Mouse (Mus musculus): ENCODE measurements around the gene Gas8. TPM values are rescaled to one million over a fixed set of nuclear protein-coding genes. Genes with fewer than 3 reads are reported as not detected.
"Not testable (repeated sequence)": the region's sequence is repeated elsewhere in the genome, so short reads cannot be mapped to it uniquely, and the experiment has no call there.

Gas8 gene
- polyA plus RNA-seq, 1 experiment from 2014 or later, result 3.3 TPM

GRCm38 (mm10) chr8:123515540-123515897, 3.1 kb upstream of the Gas8 start:
- Histone ChIP-seq H3K4me3 (replicated peaks) (peak overlapping the region; percentile 52), H3K36me3 (replicated peaks) (0 out of 2 replicates have a peak, but pooled peaks cover 2% of the 10 kb centered on the region), H3K27me3 (peaks cover 73% of the 10 kb centered on the region), H3K9ac (no peak overlapping the region), H3K4me1 (replicated peaks) (peaks cover 33% of the 10 kb centered on the region), H3K27ac (replicated peaks) (no peak overlapping the region), H3K9me3 (replicated peaks) (no peaks in the 10 kb centered on the region), H3K4me2 (peak overlapping the region; percentile 73; the same call in 1 of the 2 replicates)
- 3% methylated on average over 11 of the region's 11 CpGs for WGBS (ENCODE audit: insufficient replicate concordance)
- ATAC-seq (ENCODE audit: insufficient read depth), result no peak

DNA sequence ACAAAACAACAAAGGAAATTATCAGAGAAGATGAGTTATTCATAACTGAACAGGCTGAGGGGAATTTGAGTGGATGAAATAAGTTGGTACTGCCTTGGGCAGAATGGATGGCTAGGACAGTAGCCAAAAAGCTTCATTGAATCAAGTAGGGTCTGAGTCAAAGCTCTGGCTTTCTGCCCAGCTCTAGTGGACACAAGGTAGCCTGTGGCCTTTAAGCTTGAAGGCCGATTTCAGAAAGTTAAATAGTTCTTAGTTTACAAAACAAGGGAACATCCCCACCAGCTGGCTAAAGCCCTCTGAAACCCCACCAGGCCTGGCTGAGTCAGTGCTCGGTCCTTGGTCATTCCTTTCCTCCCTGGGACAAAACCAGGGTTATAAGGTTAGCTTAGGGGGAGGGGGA, 2.0 kb upstream of the Gas8 start:
- Histone ChIP-seq H3K9me3 (replicated peaks) (no peaks in the 10 kb centered on the region), H3K4me3 (replicated peaks) (no peak overlapping the region), H3K36me3 (replicated peaks) (0 out of 2 replicates have a peak, but pooled peaks cover 3% of the 10 kb centered on the region), H3K27me3 (peaks cover 63% of the 10 kb centered on the region), H3K27ac (replicated peaks) (no peak overlapping the region), H3K4me2 (no peak overlapping the region), H3K9ac (no peak overlapping the region), H3K4me1 (replicated peaks) (peaks cover 33% of the 10 kb centered on the region)
- no peak for ATAC-seq (ENCODE audit: insufficient read depth)
- 30% methylated on average over 2 of the region's 2 CpGs for WGBS (ENCODE audit: insufficient replicate concordance)

GRCm38 (mm10) chr8:123518172-123518571, 462 bp upstream of the Gas8 start:
- H3K4me1 ChIP-seq (replicated peaks), result peaks cover 33% of the 10 kb centered on the region
- peak overlapping the region; percentile 65; the same call in 1 of the 2 replicates for H3K4me3 ChIP-seq (replicated peaks)
- no peak overlapping the region for H3K27ac ChIP-seq (replicated peaks)
- H3K27me3 ChIP-seq, result peaks cover 47% of the 10 kb centered on the region
- ATAC-seq (ENCODE audit: insufficient read depth), result no peak
- H3K9ac ChIP-seq, result no peak overlapping the region
- peaks cover 9% of the 10 kb centered on the region; the same call in 1 of the 2 replicates for H3K36me3 ChIP-seq (replicated peaks)
- 31% methylated on average over 10 of the region's 10 CpGs for WGBS (ENCODE audit: insufficient replicate concordance)
- H3K9me3 ChIP-seq (replicated peaks), result no peaks in the 10 kb centered on the region
- H3K4me2 ChIP-seq, result peak overlapping the region; percentile 75

GRCm38 (mm10) chr8:123520048-123520447, 1.4 kb downstream of the Gas8 start:
- H3K27ac ChIP-seq (replicated peaks); ATAC-seq (ENCODE audit: insufficient read depth); H3K4me3 ChIP-seq (replicated peaks); H3K9ac ChIP-seq; H3K4me2 ChIP-seq; H3K9me3 ChIP-seq (replicated peaks): not testable (repeated sequence)
- H3K4me1 ChIP-seq (replicated peaks), result peaks cover 26% of the 10 kb centered on the region
- peaks cover 29% of the 10 kb centered on the region for H3K27me3 ChIP-seq
- WGBS (ENCODE audit: insufficient replicate concordance), result 86% methylated on average over 1 of the region's 1 CpGs
- peaks cover 25% of the 10 kb centered on the region; the same call in 1 of the 2 replicates for H3K36me3 ChIP-seq (replicated peaks)

DNA sequence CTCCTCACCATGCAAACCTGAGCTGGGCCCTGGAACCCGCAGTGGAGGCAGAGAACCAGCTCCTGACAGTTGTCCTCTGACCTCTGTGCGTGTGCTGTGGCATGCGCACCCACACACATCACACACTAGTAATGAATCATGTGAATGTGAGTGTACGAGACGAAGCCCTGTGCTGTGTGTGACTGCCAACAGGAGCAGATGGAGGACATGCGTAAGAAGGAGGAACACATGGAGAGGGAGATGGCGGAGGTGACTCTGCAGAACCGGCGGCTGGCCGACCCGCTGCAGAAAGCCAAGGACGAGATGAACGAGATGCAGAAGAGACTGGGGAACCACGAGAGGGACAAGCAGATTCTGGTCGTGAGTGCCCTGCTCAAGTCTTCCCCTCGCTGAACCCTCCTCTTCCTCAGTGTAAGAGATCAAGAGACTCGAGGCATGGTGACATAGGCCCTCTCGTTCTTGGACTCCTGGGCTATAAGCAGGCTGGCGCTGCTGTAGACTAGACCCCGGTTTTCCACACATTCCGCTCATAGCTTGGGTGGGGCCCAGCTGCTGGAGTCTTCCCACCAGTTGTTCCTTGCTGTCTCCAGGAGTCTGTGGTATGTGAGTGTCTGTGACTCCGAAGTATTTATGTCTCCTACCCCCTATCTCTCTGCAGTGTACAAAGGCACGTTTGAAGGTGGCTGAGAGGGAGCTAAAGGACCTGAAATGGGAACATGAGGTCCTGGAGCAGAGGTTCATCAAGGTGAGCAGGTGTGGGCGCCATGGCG, 9.3 kb downstream of the Gas8 start:
- H3K36me3 ChIP-seq (replicated peaks), result peaks cover 44% of the 10 kb centered on the region
- WGBS (ENCODE audit: insufficient replicate concordance), result 80% methylated on average over 25 of the region's 25 CpGs
- no peak overlapping the region for H3K9ac ChIP-seq
- H3K4me3 ChIP-seq (replicated peaks), result no peak overlapping the region
- H3K4me1 ChIP-seq (replicated peaks), result no peaks in the 10 kb centered on the region
- H3K4me2 ChIP-seq, result no peak overlapping the region
- H3K27me3 ChIP-seq, result no peaks in the 10 kb centered on the region; the same call in 1 of the 2 replicates
- no peak for ATAC-seq (ENCODE audit: insufficient read depth)
- H3K27ac ChIP-seq (replicated peaks), result no peak overlapping the region
- H3K9me3 ChIP-seq (replicated peaks), result no peaks in the 10 kb centered on the region

DNA sequence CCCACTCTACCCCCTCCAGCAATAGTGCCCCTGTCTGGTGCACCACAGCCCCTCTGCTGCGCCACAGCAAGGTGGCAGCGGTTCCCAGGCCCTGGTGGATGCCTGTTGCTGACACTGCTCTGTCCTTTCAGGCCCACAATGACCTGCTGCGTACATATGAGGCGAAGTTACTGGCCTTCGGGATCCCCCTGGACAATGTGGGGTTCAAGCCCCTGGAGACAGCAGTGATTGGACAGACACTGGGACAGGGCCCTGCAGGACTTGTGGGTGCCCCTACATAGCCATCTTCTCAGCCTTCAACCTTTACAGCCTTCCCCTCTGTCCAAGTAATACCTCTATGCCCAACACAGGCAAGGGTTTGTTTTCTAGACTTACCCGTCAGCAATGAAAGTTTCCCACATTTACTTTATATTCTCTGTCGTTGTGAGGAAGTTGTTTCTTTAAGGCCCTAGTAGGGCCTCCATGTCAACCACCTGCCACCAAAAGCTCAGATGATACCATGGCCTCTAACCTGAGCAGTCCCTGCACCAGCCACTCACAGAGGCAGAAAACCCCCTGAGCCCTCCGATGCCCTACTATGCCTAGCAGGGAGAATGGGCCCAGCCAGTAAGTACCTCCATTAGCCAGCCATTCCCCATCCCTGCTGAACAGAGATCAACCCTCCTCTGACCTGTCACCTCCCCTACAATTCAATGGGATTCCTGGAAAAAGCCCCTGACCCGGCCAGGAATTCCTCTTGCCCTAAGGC, 17.8 kb downstream of the Gas8 start:
- Histone ChIP-seq H3K27me3 (peaks cover 17% of the 10 kb centered on the region), H3K4me2 (no peak overlapping the region), H3K9me3 (replicated peaks) (no peaks in the 10 kb centered on the region), H3K27ac (replicated peaks) (no peak overlapping the region), H3K9ac (no peak overlapping the region), H3K36me3 (replicated peaks) (0 out of 2 replicates have a peak, but pooled peaks cover 8% of the 10 kb centered on the region), H3K4me1 (replicated peaks) (no peaks in the 10 kb centered on the region), H3K4me3 (replicated peaks) (no peak overlapping the region)
- ATAC-seq (ENCODE audit: insufficient read depth), result no peak
- WGBS (ENCODE audit: insufficient replicate concordance), result 73% methylated on average over 9 of the region's 9 CpGs

DNA sequence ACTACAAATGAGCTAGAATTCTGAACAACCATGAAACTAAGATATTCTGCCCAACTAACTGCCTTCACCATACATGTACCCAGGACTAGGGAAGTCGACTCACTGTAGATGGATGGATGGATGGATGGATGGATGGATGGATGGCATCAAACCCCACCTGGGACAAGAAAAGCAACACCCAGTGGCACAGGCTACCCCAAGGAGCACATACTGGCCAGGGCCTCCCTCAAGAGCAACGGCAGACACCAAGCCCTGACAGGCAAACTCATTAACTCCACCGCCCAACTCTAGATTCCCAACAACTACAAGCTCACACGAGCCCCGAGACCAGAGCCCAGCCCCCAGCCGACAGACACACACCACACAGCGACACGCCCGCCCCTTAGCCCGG, 18.4 kb downstream of the Gas8 start:
- H3K4me3 ChIP-seq (replicated peaks), result no peak overlapping the region
- no peak overlapping the region for H3K4me2 ChIP-seq
- 29% methylated on average over 10 of the region's 10 CpGs for WGBS (ENCODE audit: insufficient replicate concordance)
- 0 out of 2 replicates have a peak, but pooled peaks cover 8% of the 10 kb centered on the region for H3K36me3 ChIP-seq (replicated peaks)
- H3K27ac ChIP-seq (replicated peaks), result no peak overlapping the region
- ATAC-seq (ENCODE audit: insufficient read depth), result no peak
- H3K27me3 ChIP-seq, result peaks cover 17% of the 10 kb centered on the region
- H3K4me1 ChIP-seq (replicated peaks), result no peaks in the 10 kb centered on the region
- no peaks in the 10 kb centered on the region for H3K9me3 ChIP-seq (replicated peaks)
- no peak overlapping the region for H3K9ac ChIP-seq

- not testable (repeated sequence) for ATAC-seq (ENCODE audit: insufficient read depth); H3K4me2 ChIP-seq; H3K36me3 ChIP-seq (replicated peaks); H3K9ac ChIP-seq; H3K27ac ChIP-seq (replicated peaks); H3K4me1 ChIP-seq (replicated peaks); H3K4me3 ChIP-seq (replicated peaks); H3K9me3 ChIP-seq (replicated peaks)
- H3K27me3 ChIP-seq, result peaks cover 17% of the 10 kb centered on the region
- WGBS (ENCODE audit: insufficient replicate concordance), result 70% methylated on average over 5 of the region's 14 CpGs
These were observed 19.0 kb downstream of the Gas8 start for GRCm38 (mm10) chr8:123537641-123538040.

DNA sequence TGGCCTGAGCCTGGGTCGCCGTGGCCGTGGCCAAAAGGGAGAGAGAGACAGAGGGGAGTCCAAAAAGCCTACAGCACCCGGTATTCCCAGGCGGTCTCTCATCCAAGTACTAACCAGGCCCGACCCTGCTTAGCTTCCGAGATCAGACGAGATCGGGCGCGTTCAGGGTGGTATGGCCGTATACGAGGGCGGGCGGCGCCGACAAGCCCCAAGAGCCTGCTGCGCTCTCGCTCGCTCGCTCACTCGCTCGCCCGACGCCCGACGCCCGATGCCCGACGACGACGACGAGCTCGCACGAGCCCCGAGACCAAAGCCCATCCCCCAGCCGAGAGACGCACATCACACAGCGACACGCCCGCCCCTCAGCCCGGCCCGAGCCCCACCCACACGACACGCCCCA, 45.6 kb downstream of the Gas8 start:
- not testable (repeated sequence) for H3K36me3 ChIP-seq (replicated peaks); H3K4me2 ChIP-seq; H3K27ac ChIP-seq (replicated peaks); H3K9ac ChIP-seq; H3K4me1 ChIP-seq (replicated peaks); H3K9me3 ChIP-seq (replicated peaks); ATAC-seq (ENCODE audit: insufficient read depth); H3K27me3 ChIP-seq; H3K4me3 ChIP-seq (replicated peaks)
- WGBS (ENCODE audit: insufficient replicate concordance), result no CpG with 5 or more reads among the region's 45 CpGs

GRCm38 (mm10) chr8:123575386-123575785, 56.8 kb downstream of the Gas8 start:
- not testable (repeated sequence) for H3K9ac ChIP-seq; H3K27me3 ChIP-seq; ATAC-seq (ENCODE audit: insufficient read depth); H3K36me3 ChIP-seq (replicated peaks); H3K9me3 ChIP-seq (replicated peaks); H3K4me2 ChIP-seq; H3K27ac ChIP-seq (replicated peaks); H3K4me1 ChIP-seq (replicated peaks); H3K4me3 ChIP-seq (replicated peaks)
- WGBS (ENCODE audit: insufficient replicate concordance), result 43% methylated on average over 1 of the region's 10 CpGs
